Mouse (Mus musculus) CH12.LX (cell line): ENCODE data around the gene H2-Oa. TPM values are rescaled to one million over a fixed set of nuclear protein-coding genes. Genes with fewer than 3 reads are reported as not detected.

Experiments
- DNase-seq: peaks from one replicate; pipeline ENCODE4 v3.0.0-alpha.2; 2013; ENCODE audit errors: extremely low read depth
- H3K27ac ChIP-seq: 2 replicates; pipeline ENCODE4 v1.5.1; 2012; ENCODE audit warnings: low read depth, mild to moderate bottlenecking, control low read depth, moderate library complexity; ENCODE audit not compliant: insufficient read depth
- H3K27me3 ChIP-seq: replicated peaks from 2 replicates; pipeline ENCODE3; 2012; ENCODE audit warnings: inconsistent platforms
- H3K36me3 ChIP-seq, 2 experiments: replicated peaks in 1 of 2; 2 replicates each; pipeline versions ENCODE3 to v1.6.1; 2012; ENCODE audit warnings: inconsistent platforms in 1 of 2, low read length in 1 of 2, mild to moderate bottlenecking in 1 of 2, mixed read lengths in 1 of 2, moderate library complexity in 1 of 2; ENCODE audit not compliant: control insufficient read depth in 1 of 2, insufficient read depth in 1 of 2
- H3K4me1 ChIP-seq, 2 experiments: 2 replicates each; pipeline ENCODE4 v1.6.1; 2012; ENCODE audit warnings: inconsistent platforms in 1 of 2, moderate library complexity in 1 of 2; ENCODE audit not compliant: insufficient read depth in 2 of 2, control insufficient read depth in 1 of 2
- H3K4me2 ChIP-seq: 2 replicates; pipeline ENCODE4 v1.6.1; 2012; ENCODE audit warnings: low read depth, mild to moderate bottlenecking, control low read depth; ENCODE audit not compliant: poor library complexity, insufficient read depth, severe bottlenecking
- H3K4me3 ChIP-seq, 3 experiments: fragments of 150-350 bp in 1 of 3; sonication (generic) in 1 of 3; replicated peaks in 1 of 3; 2 replicates each; pipeline versions ENCODE3 to v1.5.1; 2011 to 2012; ENCODE audit warnings: low read depth in 2 of 3, low read length in 2 of 3, mild to moderate bottlenecking in 2 of 3, moderate library complexity in 2 of 3, control low read depth in 1 of 3, improper control_type of control experiment in 1 of 3, inconsistent platforms in 1 of 3, mixed read lengths in 1 of 3; ENCODE audit not compliant: poor library complexity in 1 of 3
- H3K79me2 ChIP-seq: replicated peaks from 2 replicates; pipeline ENCODE4 v1.6.1; 2012; ENCODE audit warnings: mild to moderate bottlenecking, moderate library complexity; ENCODE audit not compliant: control insufficient read depth, poor library complexity, insufficient read depth, severe bottlenecking; ENCODE audit errors: extremely low read depth
- H3K9ac ChIP-seq: 2 replicates; pipeline ENCODE4 v1.6.1; 2012; ENCODE audit warnings: low read depth, mild to moderate bottlenecking, control low read depth, moderate library complexity; ENCODE audit not compliant: insufficient read depth
- H3K9me3 ChIP-seq: replicated peaks from 2 replicates; pipeline ENCODE3; 2012; ENCODE audit warnings: low read length, inconsistent platforms, mixed read lengths
- BHLHE40 ChIP-seq: IDR thresholded peaks from 2 replicates; pipeline ENCODE4 v1.6.1; 2011; ENCODE audit warnings: mild to moderate bottlenecking, low read depth, low read length, improper control_type of control experiment
- CHD1 ChIP-seq: IDR thresholded peaks from 2 replicates; pipeline ENCODE4 v1.6.1; 2012; ENCODE audit warnings: low read depth, low read length, improper control_type of control experiment, inconsistent platforms
- CTCF ChIP-seq, 2 experiments: IDR thresholded peaks in 1 of 2; conservative IDR thresholded peaks in 1 of 2; 2 replicates each; pipeline ENCODE4 v1.5.1; 2011 to 2012; ENCODE audit warnings: low read depth in 2 of 2, low read length in 2 of 2, improper control_type of control experiment in 1 of 2, inconsistent platforms in 1 of 2, mild to moderate bottlenecking in 1 of 2, moderate library complexity in 1 of 2
- E2F4 ChIP-seq: IDR thresholded peaks from 2 replicates; pipeline ENCODE4 v1.6.1; 2011; ENCODE audit warnings: low read depth, low read length, improper control_type of control experiment; ENCODE audit not compliant: insufficient replicate concordance
- NELFE ChIP-seq: IDR thresholded peaks from 2 replicates; pipeline ENCODE4 v1.6.1; 2011; ENCODE audit warnings: low read depth, low read length, improper control_type of control experiment
- NRF1 ChIP-seq: IDR thresholded peaks from 2 replicates; pipeline ENCODE4 v1.6.1; 2014; ENCODE audit warnings: low read depth, mild to moderate bottlenecking, inconsistent platforms, low read length, improper control_type of control experiment, moderate library complexity
- POLR2AphosphoS2 ChIP-seq: IDR thresholded peaks from 2 replicates; pipeline ENCODE4 v1.6.1; 2011; ENCODE audit warnings: low read depth, low read length, improper control_type of control experiment
- SIN3A ChIP-seq: IDR thresholded peaks from 2 replicates; pipeline ENCODE4 v1.6.1; 2012; ENCODE audit warnings: low read length, improper control_type of control experiment, inconsistent platforms
- TCF12 ChIP-seq: IDR thresholded peaks from 2 replicates; pipeline ENCODE4 v1.6.1; 2014; ENCODE audit warnings: low read depth, mild to moderate bottlenecking, inconsistent platforms, low read length, improper control_type of control experiment
- UBTF ChIP-seq: IDR thresholded peaks from 2 replicates; pipeline ENCODE4 v1.6.1; 2012; ENCODE audit warnings: low read depth, mild to moderate bottlenecking, inconsistent platforms, low read length, improper control_type of control experiment, moderate library complexity
- ZNF384 ChIP-seq: IDR thresholded peaks from 2 replicates; pipeline ENCODE4 v1.6.1; 2012; ENCODE audit warnings: low read depth, low read length, improper control_type of control experiment, inconsistent platforms
- dilution Hi-C: fragments of 300-500 bp; cut with MboI; formaldehyde crosslinking; loops from 2 replicates; pipeline ENCODE4 v1.14.3; 2020; ENCODE audit warnings: low sequenced_read_pairs; ENCODE audit not compliant: extremely low pct_unique_long_range_greater_than_20kb, extremely low pct_ligation_motif_present
- in situ Hi-C: fragments of 300-500 bp; cut with MboI; formaldehyde crosslinking; loops from 3 replicates; pipeline ENCODE4 v1.14.3; 2019; ENCODE audit warnings: low sequenced_read_pairs, low pct_ligation_motif_present, low pct_unique_long_range_greater_than_20kb, mixed read lengths
- polyA plus RNA-seq: library from polyadenylated mRNA; unstranded; fragments of >175 nt; gene quantifications from 2 replicates; pipeline ENCODE4 v1.2.1, GENCODE M21; 2012; ENCODE audit warnings: low read depth; ENCODE audit not compliant: insufficient read length
- total RNA-seq, 2 experiments: library from RNA; depleted of rRNA; stranded (reverse); fragments of 300-350 nt in 1 of 2; fragments of >200 nt in 1 of 2; gene quantifications; 2 replicates each; pipeline ENCODE4 v1.2.3; 2012 to 2014

H2-Oa gene
- total and polyA plus RNA-seq, 3 experiments, result 21.5 to 42.7 (median 40.4) TPM

- no peak for DNase-seq
- H3K4me2 ChIP-seq, result no peak overlapping the region
- in situ Hi-C loops, result loop anchor here (5.0 kb wide), 2 partner anchors 33 to 37 kb away; partner anchors contain the start of gene H2-Oa
Measured at GRCm38 (mm10) chr17:34128944-34129791, 37.0 kb downstream of the H2-Oa start.

GRCm38 (mm10) chr17:34130073-34130947, 38.2 kb downstream of the H2-Oa start:
- Histone ChIP-seq H3K4me3 (no peak overlapping the region), H3K4me2 (no peak overlapping the region)
- no peak for DNase-seq
- TF ChIP-seq CTCF (conservative IDR thresholded peaks at IDR 0.05 in 1 of 2, IDR thresholded peaks at IDR 0.05 in 1 of 2; ENCODE audit: low read depth in 2 of 2, low read length in 2 of 2) (no peak), ZNF384 (no peak), BHLHE40 (no peak), POLR2AphosphoS2 (0 out of 2 replicates have a peak, but pooled peaks have one; percentile 8), NRF1 (no peak), NELFE (no peak), SIN3A (no peak)
- TF ChIP-seq, all 38 proteins: peak for 1
- Histone ChIP-seq H3K27ac (no peak overlapping the region), H3K79me2 (no peaks in the 10 kb centered on the region), H3K27me3 (no peaks in the 10 kb centered on the region), H3K9ac (no peak overlapping the region), H3K36me3 (peaks cover 0 to 19% of the 10 kb centered on the region in 2 experiments), H3K9me3 (no peaks in the 10 kb centered on the region), H3K4me1 (peaks cover 8 to 45% of the 10 kb centered on the region in 2 experiments)
- dilution Hi-C loops, result no loop called here
- in situ Hi-C loops, result no loop called here

More at GRCm38 (mm10) chr17:34128944-34129791, 37.0 kb downstream of the H2-Oa start:
- Histone ChIP-seq H3K79me2 (no peaks in the 10 kb centered on the region; the same call in 1 of the 2 replicates), H3K4me1 (peaks cover 8 to 46% of the 10 kb centered on the region in 2 experiments), H3K4me3 (no peak overlapping the region), H3K27me3 (no peaks in the 10 kb centered on the region), H3K9ac (no peak overlapping the region), H3K36me3 (peaks cover 0 to 19% of the 10 kb centered on the region in 2 experiments), H3K9me3 (no peaks in the 10 kb centered on the region), H3K27ac (no peak overlapping the region)
- no peak for TF ChIP-seq SIN3A
- no peak for TF ChIP-seq UBTF
- no peak for TF ChIP-seq CHD1
- no peak for TF ChIP-seq TCF12
- no peak for TF ChIP-seq CTCF (conservative IDR thresholded peaks at IDR 0.05 in 1 of 2, IDR thresholded peaks at IDR 0.05 in 1 of 2; ENCODE audit: low read depth in 2 of 2, low read length in 2 of 2)
- peak; percentile 11; the same call in 1 of the 2 replicates for TF ChIP-seq POLR2AphosphoS2
- TF ChIP-seq E2F4, result no peak
- dilution Hi-C loops, result no loop called here
